Mouse (Mus musculus) midbrain, postnatal 0 days (tissue): ENCODE results near the gene Oxnad1. TPM values are rescaled to one million over a fixed set of nuclear protein-coding genes. Genes with fewer than 3 reads are reported as not detected.
"Not testable (repeated sequence)": the region's sequence is repeated elsewhere in the genome, so short reads cannot be mapped to it uniquely, and the experiment has no call there.

Experiments used
- ATAC-seq: fragments of 200-750 bp; cut with Nextera tagmentation; 2 replicates; pipeline ENCODE4 v1.8.0; 2017; ENCODE audit warnings: moderate number of reproducible peaks, mild to moderate bottlenecking, moderate TSS enrichment, moderate library complexity; ENCODE audit not compliant: low FRiP score
- DNase-seq: peaks from one replicate; pipeline ENCODE4 v3.0.0-alpha.2; 2015; ENCODE audit warnings: low spot score
- H3K27ac ChIP-seq: fragments of 300-500 bp; sonication (generic); 2 replicates; pipeline ENCODE4 v1.5.1; 2014; ENCODE audit warnings: low read depth, mild to moderate bottlenecking, low read length, mixed read lengths
- H3K27me3 ChIP-seq: fragments of 300-500 bp; sonication (generic); 2 replicates; pipeline ENCODE4 v1.6.1; 2014; ENCODE audit warnings: low read length, control low read depth, mixed read lengths; ENCODE audit not compliant: insufficient read depth
- H3K36me3 ChIP-seq: fragments of 300-500 bp; sonication (generic); 2 replicates; pipeline ENCODE4 v1.6.1; 2014; ENCODE audit warnings: low read length, control low read depth, mixed read lengths; ENCODE audit not compliant: insufficient read depth
- H3K4me1 ChIP-seq: fragments of 300-500 bp; sonication (generic); 2 replicates; pipeline ENCODE4 v1.6.1; 2014; ENCODE audit warnings: mild to moderate bottlenecking, control low read depth, antibody characterized with exemption, low read length, mixed read lengths; ENCODE audit not compliant: insufficient read depth
- H3K4me2 ChIP-seq: fragments of 300-500 bp; sonication (generic); 2 replicates; pipeline ENCODE4 v1.6.1; 2014; ENCODE audit warnings: low read depth, mild to moderate bottlenecking, low read length, mixed read lengths; ENCODE audit not compliant: poor library complexity, severe bottlenecking
- H3K4me3 ChIP-seq: fragments of 300-500 bp; sonication (generic); 2 replicates; pipeline ENCODE4 v1.5.1; 2014; ENCODE audit warnings: low read depth, mild to moderate bottlenecking, low read length, moderate library complexity
- H3K9ac ChIP-seq: fragments of 300-500 bp; sonication (generic); replicated peaks from 2 replicates; pipeline ENCODE4 v1.6.1; 2014; ENCODE audit warnings: mild to moderate bottlenecking, low read length, moderate library complexity, mixed read lengths; ENCODE audit not compliant: poor library complexity, severe bottlenecking
- H3K9me3 ChIP-seq: fragments of 300-500 bp; sonication (generic); 2 replicates; pipeline ENCODE4 v1.6.1; 2016; ENCODE audit warnings: low read length, control low read depth
- CTCF ChIP-seq: IDR thresholded peaks from 2 replicates; pipeline ENCODE4 v1.5.1; 2016; ENCODE audit warnings: antibody characterized with exemption, mild to moderate bottlenecking
- WGBS: fragments of 180-500 bp; shearing (Covaris S2); extraction: QIAGEN DNeasy Blood & Tissue Kit; methylation state at CpG from one replicate; pipeline ENCODE4 v1.1.7; 2014; 5-methylcytosine and 5-hydroxymethylcytosine counted together
- polyA plus RNA-seq: library from polyadenylated mRNA; unstranded; fragments of >200 nt; fragmentation: Nextera tagmentation; extraction: Ambion mirVana; gene quantifications from 2 replicates; pipeline ENCODE4 v1.2.1, GENCODE M21; 2015
- total RNA-seq: library from RNA; depleted of rRNA; stranded (reverse); fragments of >200 nt; gene quantifications from 2 replicates; pipeline ENCODE4 v1.2.3, GENCODE M21; 2014

The Oxnad1 gene
- total and polyA plus RNA-seq, 2 experiments from 2014 or later = 17.8 to 22.6 TPM

GRCm38 (mm10) chr14:32105663-32106062, 20.5 kb downstream of the Oxnad1 start:
- no peak overlapping the region for H3K9ac ChIP-seq
- no peaks in the 10 kb centered on the region for H3K27me3 ChIP-seq
- no peak for DNase-seq
- no peaks in the 10 kb centered on the region for H3K9me3 ChIP-seq
- no peak for TF ChIP-seq CTCF
- no peak overlapping the region for H3K4me2 ChIP-seq
- H3K27ac ChIP-seq = no peak overlapping the region
- H3K4me3 ChIP-seq = no peak overlapping the region
- no peak for ATAC-seq
- peaks cover 4% of the 10 kb centered on the region; the same call in 1 of the 2 replicates for H3K36me3 ChIP-seq
- 61% methylated on average over 7 of the region's 7 CpGs for WGBS
- no peaks in the 10 kb centered on the region for H3K4me1 ChIP-seq

DNA sequence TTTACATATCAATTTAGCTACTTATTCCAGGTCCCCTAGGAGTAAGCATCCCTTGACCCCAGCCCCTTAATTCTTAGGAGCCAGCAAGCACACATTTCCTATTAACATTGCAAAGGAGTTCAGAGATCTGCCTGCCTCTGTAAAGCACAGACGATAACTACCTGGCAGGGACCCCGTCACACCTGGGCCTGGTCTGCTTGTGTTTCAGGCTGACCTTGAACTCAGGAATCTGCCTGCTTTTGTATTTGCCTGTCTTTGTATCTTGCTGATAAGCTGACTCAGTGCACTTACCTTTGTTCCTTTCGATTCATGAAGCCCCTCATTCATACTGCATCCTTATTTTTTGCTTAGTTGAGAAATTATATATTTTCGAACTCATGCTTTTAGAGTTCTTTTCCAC, 21.7 kb downstream of the Oxnad1 start:
- ATAC-seq (no peak), DNase-seq (no peak)
- Histone ChIP-seq H3K9me3 (no peaks in the 10 kb centered on the region), H3K36me3 (0 out of 2 replicates have a peak, but pooled peaks cover 2% of the 10 kb centered on the region), H3K9ac (no peak overlapping the region), H3K27ac (no peak overlapping the region), H3K4me3 (no peak overlapping the region), H3K27me3 (no peaks in the 10 kb centered on the region), H3K4me2 (no peak overlapping the region), H3K4me1 (no peaks in the 10 kb centered on the region)
- no peak for TF ChIP-seq CTCF
- WGBS = 93% methylated on average over 4 of the region's 4 CpGs

DNA sequence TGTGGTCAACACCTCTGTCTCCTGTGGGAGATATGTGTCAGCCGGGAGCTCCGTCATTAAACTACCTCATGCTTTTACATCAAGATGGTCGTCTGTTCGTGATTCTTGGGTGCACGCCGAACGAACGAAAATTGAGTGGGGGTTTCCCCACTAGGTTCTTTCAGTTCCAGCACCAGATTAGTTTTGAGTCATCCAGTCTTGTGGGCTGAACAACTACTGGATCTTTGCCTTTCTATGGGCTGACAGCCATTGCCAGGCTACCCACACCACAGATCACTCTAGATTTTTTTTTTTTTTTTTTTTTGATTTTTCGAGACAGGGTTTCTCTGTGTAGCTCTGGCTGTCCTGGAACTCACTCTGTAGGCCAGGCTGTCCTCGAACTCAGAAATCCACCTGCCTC, 26.9 kb downstream of the Oxnad1 start:
- H3K9ac ChIP-seq, ATAC-seq, H3K4me1 ChIP-seq, H3K9me3 ChIP-seq, H3K27me3 ChIP-seq, H3K4me3 ChIP-seq, H3K36me3 ChIP-seq, H3K27ac ChIP-seq, DNase-seq, H3K4me2 ChIP-seq: not testable (repeated sequence)
- WGBS = 95% methylated on average over 10 of the region's 10 CpGs

- Histone ChIP-seq H3K4me2 (no peak overlapping the region), H3K36me3 (no peaks in the 10 kb centered on the region), H3K9me3 (no peaks in the 10 kb centered on the region), H3K9ac (no peak overlapping the region), H3K27ac (no peak overlapping the region), H3K4me1 (no peaks in the 10 kb centered on the region), H3K4me3 (no peak overlapping the region), H3K27me3 (no peaks in the 10 kb centered on the region)
- DNase-seq = no peak
- 71% methylated on average over 11 of the region's 11 CpGs for WGBS
- TF ChIP-seq CTCF = no peak
- ATAC-seq = no peak
These were observed 36.1 kb downstream of the Oxnad1 start for GRCm38 (mm10) chr14:32120940-32121919.

DNA sequence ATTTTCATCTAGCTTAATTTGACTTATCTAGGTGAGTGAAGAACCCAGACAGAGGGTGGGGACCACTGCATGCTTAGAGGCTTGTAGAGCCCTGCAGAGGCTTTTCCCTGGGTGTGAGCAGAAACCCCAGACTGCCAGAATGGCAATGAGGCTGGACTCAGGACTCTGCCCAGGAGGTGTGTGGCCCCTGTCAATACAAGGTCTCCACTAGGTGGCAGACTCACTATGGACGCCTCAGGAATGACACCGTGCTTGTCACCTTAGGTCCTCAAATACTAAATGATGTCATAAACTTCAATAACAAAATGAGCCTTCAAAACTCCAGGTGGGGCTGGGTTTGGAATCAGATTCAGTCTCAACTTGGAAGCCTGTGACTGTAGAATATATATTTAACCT, 36.7 kb downstream of the Oxnad1 start:
- Histone ChIP-seq H3K27ac (no peak overlapping the region), H3K36me3 (no peaks in the 10 kb centered on the region), H3K4me2 (no peak overlapping the region), H3K9ac (no peak overlapping the region), H3K4me3 (no peak overlapping the region), H3K27me3 (no peaks in the 10 kb centered on the region), H3K4me1 (no peaks in the 10 kb centered on the region), H3K9me3 (no peaks in the 10 kb centered on the region)
- DNase-seq (no peak), ATAC-seq (no peak)
- 48% methylated on average over 2 of the region's 2 CpGs for WGBS
- peak; percentile 36 for TF ChIP-seq CTCF

- Histone ChIP-seq H3K9ac (no peak overlapping the region), H3K4me1 (no peaks in the 10 kb centered on the region), H3K27me3 (no peaks in the 10 kb centered on the region), H3K36me3 (no peaks in the 10 kb centered on the region), H3K4me3 (no peak overlapping the region), H3K27ac (no peak overlapping the region), H3K9me3 (no peaks in the 10 kb centered on the region), H3K4me2 (no peak overlapping the region)
- 77% methylated on average over 3 of the region's 3 CpGs for WGBS
- no peak for ATAC-seq
- DNase-seq = no peak
- no peak for TF ChIP-seq CTCF
These were observed 39.1 kb downstream of the Oxnad1 start for GRCm38 (mm10) chr14:32124261-32124660.

DNA sequence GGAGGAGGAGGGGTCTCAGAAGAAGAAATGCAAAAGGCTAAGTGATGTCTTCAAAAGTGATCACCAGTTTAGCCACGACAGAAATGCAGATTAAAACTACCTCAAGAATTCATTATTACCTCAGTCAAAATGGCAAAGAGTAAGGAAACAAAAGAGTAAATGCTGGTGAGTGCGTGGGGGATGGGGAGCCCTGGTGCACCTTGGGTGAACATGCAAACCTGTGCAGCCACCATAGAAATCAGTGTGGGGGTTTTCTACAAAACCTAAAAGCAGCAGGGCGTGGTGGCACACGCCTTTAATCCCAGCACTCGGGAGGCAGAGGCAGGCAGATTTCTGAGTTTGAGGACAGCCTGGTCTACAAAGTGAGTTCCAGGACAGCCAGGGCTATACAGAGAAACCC, 40.1 kb downstream of the Oxnad1 start:
- not testable (repeated sequence) for H3K36me3 ChIP-seq, H3K9ac ChIP-seq, H3K27me3 ChIP-seq, H3K27ac ChIP-seq, H3K4me3 ChIP-seq, DNase-seq, H3K4me2 ChIP-seq, H3K4me1 ChIP-seq, H3K9me3 ChIP-seq, ATAC-seq
- WGBS = 78% methylated on average over 5 of the region's 5 CpGs
